Mouse (Mus musculus) heart, embryonic 13.5 days (tissue): ENCODE results near the gene Itgb6. TPM values are rescaled to one million over a fixed set of nuclear protein-coding genes. Genes with fewer than 3 reads are reported as not detected.

ENCODE experiments used
- ATAC-seq: fragments of 200-750 bp; cut with Nextera tagmentation; 2 replicates; pipeline ENCODE4 v1.8.0; 2017; ENCODE audit warnings: moderate TSS enrichment; ENCODE audit not compliant: insufficient number of reproducible peaks, low FRiP score, low TSS enrichment; ENCODE audit errors: extremely low read depth
- H3K27ac ChIP-seq: fragments of 300-500 bp; sonication (generic); replicated peaks from 2 replicates; pipeline ENCODE4 v1.5.1; 2015; ENCODE audit warnings: moderate library complexity, mild to moderate bottlenecking, inconsistent platforms
- H3K27me3 ChIP-seq: fragments of 300-500 bp; sonication (generic); replicated peaks from 2 replicates; pipeline ENCODE4 v1.6.1; 2015; ENCODE audit warnings: mild to moderate bottlenecking, inconsistent platforms
- H3K36me3 ChIP-seq: fragments of 300-500 bp; sonication (generic); 2 replicates; pipeline ENCODE4 v1.6.1; 2015; ENCODE audit warnings: mild to moderate bottlenecking, inconsistent platforms
- H3K4me1 ChIP-seq: fragments of 300-500 bp; sonication (generic); 2 replicates; pipeline ENCODE4 v1.6.1; 2015; ENCODE audit warnings: inconsistent platforms
- H3K4me2 ChIP-seq: fragments of 300-500 bp; sonication (generic); 2 replicates; pipeline ENCODE4 v1.6.1; 2015; ENCODE audit warnings: inconsistent platforms, mild to moderate bottlenecking, moderate library complexity
- H3K4me3 ChIP-seq: fragments of 300-500 bp; sonication (generic); 2 replicates; pipeline ENCODE4 v1.5.1; 2015; ENCODE audit warnings: moderate library complexity, mild to moderate bottlenecking, inconsistent platforms
- H3K9ac ChIP-seq: fragments of 300-500 bp; sonication (generic); 2 replicates; pipeline ENCODE4 v1.6.1; 2015; ENCODE audit warnings: inconsistent platforms, mild to moderate bottlenecking, moderate library complexity
- H3K9me3 ChIP-seq: fragments of 300-500 bp; sonication (generic); 2 replicates; pipeline ENCODE4 v1.6.1; 2016; ENCODE audit warnings: inconsistent platforms
- WGBS: fragments of 180-500 bp; shearing (Covaris S2); methylation state at CpG from one replicate; pipeline ENCODE4 v1.1.7; 2015; ENCODE audit warnings: mixed read lengths; 5-methylcytosine and 5-hydroxymethylcytosine counted together
- polyA plus RNA-seq: library from polyadenylated mRNA; unstranded; fragments of >200 nt; fragmentation: Nextera tagmentation; extraction: Ambion mirVana; gene quantifications from 2 replicates; pipeline ENCODE4 v1.2.1, GENCODE M21; 2015

Itgb6 gene
- polyA plus RNA-seq, 1 experiment from 2014 or later, result 0.20 TPM

DNA sequence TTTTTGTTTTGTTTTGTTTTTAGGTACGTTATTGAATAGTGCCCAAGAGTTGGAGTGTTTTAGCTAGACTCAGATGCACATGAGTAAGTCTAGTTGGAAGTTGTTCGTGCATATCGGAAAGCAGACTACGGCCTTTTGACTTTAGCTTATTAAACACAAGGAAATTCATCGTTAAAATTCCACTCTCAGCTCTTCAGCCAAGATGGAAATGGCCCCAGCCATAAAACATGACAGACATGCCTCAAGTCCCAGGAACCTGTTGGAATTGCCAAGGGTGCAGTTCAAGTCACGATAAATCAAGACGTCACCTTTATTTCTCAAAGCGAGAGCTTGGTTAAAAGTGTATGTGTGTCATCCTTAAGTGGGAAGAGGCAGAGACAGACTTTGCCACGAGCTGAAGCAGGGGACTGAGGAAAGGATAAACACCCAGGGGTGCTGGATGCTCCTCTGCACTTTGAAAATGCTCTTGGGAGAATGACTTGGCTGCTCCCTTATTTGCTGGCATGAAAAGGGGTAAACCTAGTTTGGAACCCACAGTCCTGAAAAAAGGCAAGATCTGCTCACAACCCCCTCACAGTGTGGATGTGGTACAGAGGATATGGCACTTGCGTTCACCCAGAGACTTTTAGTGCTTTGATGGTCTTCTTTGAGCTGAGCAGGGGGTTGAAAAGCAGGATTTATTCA is 6.6 kb upstream of the Itgb6 start:
- Histone ChIP-seq H3K27ac (peak overlapping the region; percentile 84), H3K36me3 (no peaks in the 10 kb centered on the region), H3K4me3 (no peak overlapping the region), H3K4me1 (peaks cover 24% of the 10 kb centered on the region), H3K9ac (no peak overlapping the region), H3K4me2 (peak overlapping the region; percentile 48), H3K27me3 (no peaks in the 10 kb centered on the region), H3K9me3 (no peaks in the 10 kb centered on the region; the same call in 1 of the 2 replicates)
- no peak for ATAC-seq
- WGBS, result 71% methylated on average over 10 of the region's 10 CpGs

GRCm38 (mm10) chr2:60724660-60725059 is 2.2 kb upstream of the Itgb6 start:
- no peak overlapping the region for H3K4me3 ChIP-seq
- H3K27ac ChIP-seq, result no peak overlapping the region
- no peaks in the 10 kb centered on the region for H3K27me3 ChIP-seq
- no peaks in the 10 kb centered on the region for H3K9me3 ChIP-seq
- no peak overlapping the region for H3K9ac ChIP-seq
- ATAC-seq, result no peak
- no peaks in the 10 kb centered on the region for H3K36me3 ChIP-seq
- peaks cover 36% of the 10 kb centered on the region for H3K4me1 ChIP-seq
- no peak overlapping the region for H3K4me2 ChIP-seq
- 74% methylated on average over 2 of the region's 2 CpGs for WGBS

DNA sequence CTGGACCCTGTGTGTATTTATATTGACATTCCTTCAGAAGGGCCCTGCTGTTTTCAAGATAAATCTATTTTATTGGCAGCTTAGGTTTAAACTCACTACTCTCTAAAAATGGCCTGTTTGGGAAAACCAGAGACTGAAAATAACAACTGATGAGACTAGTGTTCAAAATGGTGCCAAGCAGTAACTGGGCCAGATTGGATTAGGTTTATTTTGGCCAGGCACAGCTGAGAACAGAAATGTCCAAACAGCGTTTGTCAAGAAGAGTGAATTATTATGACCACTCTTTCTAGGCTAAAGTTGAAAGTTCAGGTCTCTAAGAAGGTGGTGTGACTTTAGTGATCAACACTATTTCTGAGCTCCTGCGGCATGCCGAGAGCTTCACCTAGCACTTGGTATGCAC is 524 bp upstream of the Itgb6 start:
- H3K9me3 ChIP-seq, result no peaks in the 10 kb centered on the region
- no peak for ATAC-seq
- H3K27ac ChIP-seq, result peak overlapping the region; percentile 67
- no peaks in the 10 kb centered on the region for H3K36me3 ChIP-seq
- 86% methylated on average over 3 of the region's 3 CpGs for WGBS
- H3K4me1 ChIP-seq, result peaks cover 31% of the 10 kb centered on the region
- no peak overlapping the region; the same call in 1 of the 2 replicates for H3K4me3 ChIP-seq
- no peak overlapping the region for H3K9ac ChIP-seq
- H3K27me3 ChIP-seq, result no peaks in the 10 kb centered on the region
- H3K4me2 ChIP-seq, result peak overlapping the region; percentile 52

GRCm38 (mm10) chr2:60720906-60721305 is 1.5 kb downstream of the Itgb6 start:
- H3K9me3 ChIP-seq, result no peaks in the 10 kb centered on the region
- no peak overlapping the region for H3K4me3 ChIP-seq
- no peaks in the 10 kb centered on the region for H3K27me3 ChIP-seq
- ATAC-seq, result no peak
- 0 out of 2 replicates have a peak overlapping the region, but pooled peaks have one; percentile 16 for H3K4me2 ChIP-seq
- H3K4me1 ChIP-seq, result peaks cover 31% of the 10 kb centered on the region
- peak overlapping the region; percentile 85 for H3K27ac ChIP-seq
- H3K36me3 ChIP-seq, result no peaks in the 10 kb centered on the region
- no peak overlapping the region for H3K9ac ChIP-seq
- 25% methylated on average over 5 of the region's 5 CpGs for WGBS

- Histone ChIP-seq H3K27ac (peak overlapping the region; percentile 85), H3K36me3 (no peaks in the 10 kb centered on the region), H3K4me2 (no peak overlapping the region), H3K4me1 (peaks cover 35% of the 10 kb centered on the region), H3K4me3 (no peak overlapping the region), H3K27me3 (no peaks in the 10 kb centered on the region), H3K9me3 (no peaks in the 10 kb centered on the region), H3K9ac (peak overlapping the region; percentile 1; the same call in 1 of the 2 replicates)
- 50% methylated on average over 8 of the region's 8 CpGs for WGBS
- no peak for ATAC-seq
These were observed 2.2 kb downstream of the Itgb6 start for GRCm38 (mm10) chr2:60720205-60720604.

- Histone ChIP-seq H3K27ac (no peak overlapping the region), H3K36me3 (no peaks in the 10 kb centered on the region), H3K9ac (no peak overlapping the region), H3K4me3 (peak overlapping the region; percentile 18; the same call in 1 of the 2 replicates), H3K27me3 (no peaks in the 10 kb centered on the region), H3K4me2 (peak overlapping the region; percentile 50), H3K9me3 (no peaks in the 10 kb centered on the region), H3K4me1 (peaks cover 46% of the 10 kb centered on the region)
- no peak for ATAC-seq
- 59% methylated on average over 13 of the region's 13 CpGs for WGBS
These were observed 5.1 kb downstream of the Itgb6 start for GRCm38 (mm10) chr2:60717348-60717747.

GRCm38 (mm10) chr2:60716549-60716948 is 5.9 kb downstream of the Itgb6 start:
- Histone ChIP-seq H3K36me3 (no peaks in the 10 kb centered on the region), H3K9ac (no peak overlapping the region), H3K4me2 (no peak overlapping the region), H3K4me1 (peaks cover 49% of the 10 kb centered on the region), H3K27me3 (no peaks in the 10 kb centered on the region), H3K27ac (no peak overlapping the region), H3K9me3 (no peaks in the 10 kb centered on the region), H3K4me3 (no peak overlapping the region)
- no peak for ATAC-seq

GRCm38 (mm10) chr2:60715771-60716170 is 6.7 kb downstream of the Itgb6 start:
- 65% methylated on average over 13 of the region's 13 CpGs for WGBS
- Histone ChIP-seq H3K4me3 (no peak overlapping the region), H3K9ac (no peak overlapping the region), H3K4me1 (peaks cover 55% of the 10 kb centered on the region), H3K4me2 (no peak overlapping the region), H3K36me3 (no peaks in the 10 kb centered on the region), H3K27me3 (no peaks in the 10 kb centered on the region), H3K27ac (no peak overlapping the region), H3K9me3 (no peaks in the 10 kb centered on the region)
- ATAC-seq, result no peak

- no peak overlapping the region for H3K4me2 ChIP-seq
- H3K36me3 ChIP-seq, result no peaks in the 10 kb centered on the region
- no peak for ATAC-seq
- no peak overlapping the region for H3K4me3 ChIP-seq
- H3K9ac ChIP-seq, result no peak overlapping the region
- no peak overlapping the region for H3K27ac ChIP-seq
- H3K4me1 ChIP-seq, result peaks cover 50% of the 10 kb centered on the region
- H3K9me3 ChIP-seq, result no peaks in the 10 kb centered on the region
- H3K27me3 ChIP-seq, result no peaks in the 10 kb centered on the region
- WGBS, result 71% methylated on average over 8 of the region's 8 CpGs
These were observed 7.4 kb downstream of the Itgb6 start for GRCm38 (mm10) chr2:60714971-60715502.

DNA sequence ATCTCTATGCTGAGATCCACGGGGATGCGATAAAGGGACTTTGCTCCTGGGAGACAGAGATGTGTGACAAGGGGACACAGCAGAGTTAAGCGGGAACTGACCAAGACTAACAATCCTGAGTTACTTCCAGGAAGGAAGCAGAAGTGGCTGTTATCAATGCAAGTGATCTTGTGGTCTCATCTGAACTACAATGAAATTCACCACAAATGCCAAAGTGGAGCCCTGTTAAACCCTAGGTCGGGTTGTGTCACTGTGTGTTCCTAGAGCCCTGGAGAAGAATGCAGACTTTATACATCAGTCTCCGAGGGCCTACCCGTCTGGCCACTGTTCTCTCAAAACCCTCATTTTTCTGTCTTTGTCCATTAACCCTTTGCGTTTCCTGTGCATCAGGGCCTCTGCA is 8.0 kb downstream of the Itgb6 start:
- WGBS, result 68% methylated on average over 7 of the region's 7 CpGs
- Histone ChIP-seq H3K36me3 (no peaks in the 10 kb centered on the region), H3K27ac (no peak overlapping the region), H3K4me2 (no peak overlapping the region), H3K9me3 (no peaks in the 10 kb centered on the region), H3K4me1 (peaks cover 46% of the 10 kb centered on the region), H3K9ac (no peak overlapping the region), H3K27me3 (no peaks in the 10 kb centered on the region), H3K4me3 (no peak overlapping the region)
- ATAC-seq, result no peak

GRCm38 (mm10) chr2:60713857-60714256 is 8.6 kb downstream of the Itgb6 start:
- H3K9ac ChIP-seq, result no peak overlapping the region
- ATAC-seq, result no peak
- H3K4me3 ChIP-seq, result no peak overlapping the region
- H3K27ac ChIP-seq, result no peak overlapping the region
- no peak overlapping the region for H3K4me2 ChIP-seq
- no peaks in the 10 kb centered on the region for H3K9me3 ChIP-seq
- peaks cover 45% of the 10 kb centered on the region for H3K4me1 ChIP-seq
- no peaks in the 10 kb centered on the region for H3K27me3 ChIP-seq
- 71% methylated on average over 8 of the region's 8 CpGs for WGBS
- no peaks in the 10 kb centered on the region for H3K36me3 ChIP-seq

- no peak overlapping the region for H3K27ac ChIP-seq
- H3K9me3 ChIP-seq, result no peaks in the 10 kb centered on the region
- H3K4me3 ChIP-seq, result no peak overlapping the region
- ATAC-seq, result no peak
- no peaks in the 10 kb centered on the region for H3K36me3 ChIP-seq
- H3K9ac ChIP-seq, result no peak overlapping the region
- 60% methylated on average over 5 of the region's 5 CpGs for WGBS
- no peaks in the 10 kb centered on the region for H3K27me3 ChIP-seq
- no peak overlapping the region for H3K4me2 ChIP-seq
- H3K4me1 ChIP-seq, result peaks cover 48% of the 10 kb centered on the region
These were observed 9.6 kb downstream of the Itgb6 start for GRCm38 (mm10) chr2:60712891-60713290.
